Mouse (Mus musculus): ENCODE results near the gene Cyp4v3.
A peak's percentile ranks its signal among the peaks of the same experiment; 100 is the strongest.
"Not testable (repeated sequence)": the region's sequence is repeated elsewhere in the genome, so short reads cannot be mapped to it uniquely, and the experiment has no call there.

The Cyp4v3 gene

DNA sequence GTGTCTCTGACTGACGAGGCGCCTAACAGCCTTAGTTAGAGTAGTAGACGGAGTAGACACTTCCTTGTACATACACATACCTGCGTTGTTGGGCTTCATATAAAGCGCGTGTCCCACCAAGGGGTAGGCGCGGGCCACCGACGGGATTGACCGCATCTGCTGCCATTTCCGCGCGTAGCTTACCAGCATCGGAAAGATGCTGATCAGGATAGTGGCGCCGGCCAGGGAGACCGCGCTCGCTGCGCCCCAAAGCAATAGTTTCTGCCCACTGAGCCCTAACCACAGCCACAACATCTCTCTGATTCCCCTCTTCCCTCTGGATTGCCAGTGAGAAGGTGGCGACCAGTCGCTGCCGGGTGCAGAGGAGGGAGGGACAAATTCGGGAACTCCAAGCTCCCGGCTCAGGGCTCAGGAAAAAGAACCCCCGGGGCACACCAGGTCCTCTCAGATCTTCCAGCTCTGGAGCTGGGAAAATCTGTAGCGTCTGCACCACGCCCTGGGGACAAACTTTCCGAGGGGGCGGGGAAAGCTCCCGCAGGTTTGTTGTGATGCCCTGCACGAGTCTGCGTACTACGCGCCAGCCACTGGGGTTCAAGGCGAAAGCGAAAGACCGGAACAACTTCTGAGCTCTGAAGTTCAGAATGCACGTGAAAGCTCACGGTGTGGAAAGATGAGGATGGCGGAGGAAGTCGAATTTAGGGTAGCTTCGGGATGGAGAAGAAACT lies at the start of gene Cyp4v3:
Gene Cyp4v3, minus strand, starts transcription at position 532 of the 725 bp plus-strand sequence.
- DNase-seq (ENCODE audit: low read depth, low spot score): no peak

DNA sequence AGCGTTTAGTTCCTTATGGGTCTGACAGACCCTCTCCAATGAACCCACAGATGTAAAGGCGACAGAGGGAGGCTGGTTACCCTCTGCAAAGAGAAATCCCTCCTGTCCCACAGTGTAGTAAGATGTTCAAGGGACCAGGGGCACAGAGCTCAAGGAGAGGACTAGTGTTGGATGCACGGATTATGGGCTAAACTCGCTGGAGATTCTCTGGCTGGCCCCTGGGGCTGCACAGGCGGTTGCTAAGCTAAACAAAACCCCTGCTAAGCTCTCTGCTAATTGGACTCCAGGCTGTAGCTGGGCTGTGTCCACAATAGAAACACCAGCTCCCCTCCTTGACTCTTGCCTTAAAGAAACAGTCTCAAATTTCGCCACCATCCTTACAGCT lies 48.9 kb upstream of the Cyp4v3 start, which contains the start of gene Fam149a:
Gene Fam149a, minus strand, starts transcription at position 329 of the 385 bp plus-strand sequence.
- no peak for DNase-seq (ENCODE audit: low read depth, low spot score)

DNA sequence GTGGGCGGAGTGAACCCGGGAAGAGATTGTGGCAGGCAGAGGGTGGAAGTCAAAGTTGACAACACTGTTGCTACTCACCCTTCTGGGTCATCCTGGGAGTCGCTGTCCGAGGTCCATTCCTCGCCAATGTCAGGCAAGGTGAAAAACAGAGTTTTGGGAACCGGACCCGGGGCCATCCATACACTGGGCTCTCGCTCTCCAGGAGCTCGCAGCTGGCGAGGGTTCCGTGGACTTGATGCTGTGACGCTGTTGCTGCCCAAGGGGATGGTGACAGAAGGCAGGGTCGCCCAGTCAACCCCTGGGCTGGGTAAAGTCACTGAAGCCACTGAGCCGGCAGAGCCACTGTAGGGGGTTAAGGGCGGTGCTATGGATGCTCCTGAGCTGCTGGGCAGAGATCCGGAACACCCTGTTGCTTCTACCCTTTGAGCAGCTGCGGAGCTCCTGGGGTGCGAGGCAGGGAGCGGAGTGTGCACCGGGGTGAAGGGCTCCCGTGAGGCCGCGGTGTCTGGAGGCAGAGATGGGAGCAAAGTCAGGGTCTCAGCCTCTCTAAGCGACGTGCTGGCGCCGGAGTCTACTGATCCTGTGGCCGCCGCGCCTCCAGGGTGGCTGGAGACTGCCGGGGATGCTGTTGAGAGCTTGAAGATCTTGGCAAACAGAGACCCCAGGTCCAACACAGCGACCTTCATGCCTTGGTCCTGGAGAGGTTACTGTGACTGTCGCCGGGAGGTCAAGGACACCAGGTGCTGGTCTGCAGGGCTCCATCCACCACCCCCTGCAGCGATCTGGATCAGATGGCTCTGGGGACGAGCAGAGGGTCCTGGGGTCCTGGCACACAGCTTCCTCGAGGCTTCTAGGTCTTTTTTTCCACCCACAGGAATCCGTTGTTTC lies 48.3 kb upstream of the Cyp4v3 start:
- no peak for DNase-seq (ENCODE audit: low read depth, low spot score)

DNA sequence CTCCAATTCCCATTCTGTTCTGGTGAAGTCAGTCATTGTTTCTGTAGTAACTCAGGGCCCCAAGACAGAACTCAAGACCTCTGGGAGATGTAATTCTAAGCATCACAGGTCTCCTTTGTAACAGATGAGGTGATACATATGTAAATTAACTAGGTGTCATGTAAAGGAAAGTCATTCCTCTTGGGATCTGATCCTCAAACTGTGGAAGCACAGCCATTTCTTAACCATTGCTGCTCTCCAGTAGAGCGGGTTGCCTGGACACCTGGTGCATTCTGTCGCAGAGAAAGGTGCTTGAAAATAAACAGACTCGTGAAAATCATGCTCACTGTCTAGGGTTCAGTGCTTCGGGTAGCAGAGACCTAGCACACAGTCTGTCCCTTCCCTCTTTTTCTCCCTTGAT lies 47.6 kb upstream of the Cyp4v3 start:
- DNase-seq (ENCODE audit: low read depth, low spot score): no peak

DNA sequence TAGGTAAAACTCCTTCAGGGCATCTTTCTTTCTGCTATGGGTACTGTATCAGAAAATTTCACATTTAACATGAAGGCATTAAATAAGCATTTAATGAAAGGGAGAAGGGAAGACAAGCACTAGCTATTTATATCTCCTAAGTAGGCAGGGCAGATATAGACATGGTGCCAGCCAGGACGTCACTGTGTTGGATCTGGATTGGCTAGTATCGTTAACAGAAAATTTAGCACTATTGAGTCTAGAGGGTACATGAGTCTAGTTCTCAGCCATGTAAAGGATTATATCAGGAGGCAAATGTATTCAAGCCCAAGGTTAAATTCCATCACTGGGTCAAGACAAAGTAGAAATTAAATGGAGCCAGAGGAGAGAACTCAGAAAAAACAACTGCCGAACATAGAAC lies 41.1 kb upstream of the Cyp4v3 start:
- DNase-seq (ENCODE audit: low read depth, low spot score): no peak

DNA sequence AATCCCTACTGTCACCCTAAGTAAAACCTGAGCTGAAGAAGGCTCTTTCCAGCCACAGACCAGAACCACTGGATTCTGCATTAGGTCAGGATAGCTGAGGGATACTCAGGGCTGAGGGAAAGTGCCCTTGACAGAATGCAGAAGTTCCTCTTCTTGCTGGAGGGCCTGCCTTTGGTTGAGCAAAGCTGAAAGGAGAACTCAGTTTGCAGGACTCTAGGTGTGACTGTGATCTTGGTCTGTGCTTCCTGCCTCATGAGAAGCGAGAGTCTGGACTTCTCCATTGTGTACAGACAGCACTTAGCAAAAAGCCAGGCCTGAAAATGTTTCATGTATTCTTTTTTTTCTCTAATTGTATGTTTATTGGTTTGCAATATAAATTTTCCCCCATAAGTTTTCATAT lies 34.1 kb upstream of the Cyp4v3 start:
- DNase-seq (ENCODE audit: low read depth, low spot score): no peak

DNA sequence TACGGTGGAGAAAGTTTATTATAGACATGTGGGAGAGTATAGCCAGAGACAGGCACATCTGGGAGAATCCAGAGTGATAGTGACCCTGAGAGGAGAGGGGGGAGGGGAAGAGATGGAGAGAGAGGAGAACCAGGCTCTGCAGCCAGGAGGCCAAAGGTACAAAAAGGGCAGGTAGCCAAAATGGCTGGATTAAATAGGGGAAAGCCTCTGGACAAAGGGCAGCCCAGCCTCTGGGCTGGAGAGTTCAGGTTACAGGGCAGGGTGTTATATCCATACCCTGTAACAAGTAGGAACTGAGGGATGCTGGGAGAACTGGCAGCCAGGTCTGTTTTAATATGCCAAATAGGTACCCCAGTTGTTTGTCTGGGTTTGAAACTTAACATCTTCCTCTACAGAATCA lies 30.2 kb upstream of the Cyp4v3 start:
- no peak for DNase-seq (ENCODE audit: low read depth, low spot score)

DNA sequence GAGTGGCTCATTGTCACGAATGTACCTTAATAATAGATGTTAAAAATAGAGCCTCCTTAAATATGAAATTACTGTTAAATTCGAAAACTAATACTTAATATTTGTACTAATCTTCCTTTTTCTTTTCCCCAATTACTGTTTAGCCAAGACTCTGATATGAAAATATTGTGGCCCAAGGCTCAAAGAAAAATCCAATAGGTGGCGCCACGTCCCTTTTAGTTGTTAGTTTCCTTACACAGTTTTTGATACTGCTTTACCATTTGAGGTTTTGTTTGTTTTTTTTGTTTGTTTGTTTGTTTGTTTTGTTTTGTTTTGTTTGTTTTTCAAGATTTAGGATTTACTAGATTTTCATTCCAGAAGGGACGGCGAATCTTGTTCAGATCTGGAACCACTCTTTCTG lies 29.3 kb upstream of the Cyp4v3 start:
- no peak for DNase-seq (ENCODE audit: low read depth, low spot score)

DNA sequence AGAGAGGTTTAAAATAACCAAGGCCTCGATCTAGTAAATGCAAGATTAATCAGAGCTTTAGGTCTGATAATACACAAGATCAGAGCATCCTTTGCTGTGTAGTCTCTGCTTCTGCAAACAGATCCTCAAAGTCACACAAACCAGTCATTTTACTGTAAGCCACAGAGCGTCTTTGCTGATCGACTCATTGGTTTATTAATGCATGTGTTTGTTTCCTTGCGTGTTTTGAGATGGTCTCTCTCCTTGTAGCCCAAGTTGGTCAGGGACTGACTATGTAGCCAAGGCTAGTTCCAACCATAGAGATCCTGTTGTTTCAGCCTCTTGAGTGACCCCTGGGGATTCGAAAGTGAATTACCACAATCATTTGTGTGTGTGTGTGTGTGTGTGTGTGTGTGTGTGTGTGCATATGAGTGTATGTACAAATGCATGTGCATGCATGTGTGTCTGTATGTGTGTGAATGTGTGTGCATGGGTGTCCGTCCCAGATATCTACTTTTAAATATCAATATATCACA lies 26.1 kb upstream of the Cyp4v3 start:
- no peak for DNase-seq (ENCODE audit: low read depth, low spot score)

DNA sequence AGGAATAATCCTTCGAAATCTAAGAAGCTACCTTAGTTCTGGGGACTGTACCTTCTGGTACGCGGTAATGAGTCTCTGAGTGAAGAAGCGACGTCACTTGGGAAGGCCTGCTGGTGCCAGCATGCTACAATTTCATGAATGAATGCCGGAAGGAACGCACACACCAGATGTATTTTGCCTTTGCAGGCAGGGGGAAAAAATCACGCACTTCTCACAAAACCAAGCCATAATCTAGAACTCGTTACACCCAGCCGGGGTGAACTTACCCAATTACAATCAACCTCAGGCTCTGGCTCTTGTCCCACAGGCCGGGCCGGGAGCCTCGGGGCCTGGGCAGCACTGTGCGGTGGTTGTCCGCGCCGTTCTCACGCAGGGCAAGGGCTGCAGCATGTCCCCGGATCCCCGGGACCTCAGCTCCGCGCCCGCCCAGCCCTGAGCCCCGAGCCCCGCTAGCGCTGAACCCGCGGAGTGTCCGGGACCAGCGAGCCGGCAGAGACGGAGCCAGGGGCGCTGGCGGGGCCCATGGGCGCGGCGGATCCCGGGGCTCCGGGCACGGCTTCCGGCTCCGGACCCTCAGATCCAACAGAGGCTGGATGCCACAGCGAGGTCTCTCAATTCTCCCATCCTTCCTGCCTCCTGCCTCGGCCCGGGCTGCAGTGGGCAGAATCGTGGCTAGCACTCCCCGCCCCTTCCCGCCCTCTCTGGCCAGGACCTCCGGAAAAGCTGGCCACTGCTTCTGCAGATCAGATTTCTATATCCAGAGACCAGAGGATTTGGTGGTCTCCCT lies 25.3 kb upstream of the Cyp4v3 start:
- DNase-seq (ENCODE audit: low read depth, low spot score): no peak

DNA sequence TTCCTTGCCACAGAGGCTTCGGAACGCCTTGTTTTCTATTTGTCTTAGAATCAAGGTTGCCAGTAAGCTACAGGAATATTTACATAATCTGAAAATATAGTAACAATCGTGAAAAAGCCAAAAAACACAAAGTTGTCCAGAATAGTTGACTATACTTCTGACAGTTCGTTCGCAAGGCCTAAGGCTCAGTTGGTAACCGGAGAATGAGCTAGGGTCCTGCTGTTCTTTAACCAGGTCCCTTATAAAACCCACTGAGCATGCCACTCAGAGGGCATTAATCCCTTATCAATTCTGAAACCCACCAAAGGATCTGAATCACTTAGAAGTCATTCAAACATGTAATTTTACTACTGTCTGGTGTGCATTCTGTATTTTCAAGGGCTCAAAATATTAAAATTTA lies 22.8 kb upstream of the Cyp4v3 start:
- no peak for DNase-seq (ENCODE audit: low read depth, low spot score)

DNA sequence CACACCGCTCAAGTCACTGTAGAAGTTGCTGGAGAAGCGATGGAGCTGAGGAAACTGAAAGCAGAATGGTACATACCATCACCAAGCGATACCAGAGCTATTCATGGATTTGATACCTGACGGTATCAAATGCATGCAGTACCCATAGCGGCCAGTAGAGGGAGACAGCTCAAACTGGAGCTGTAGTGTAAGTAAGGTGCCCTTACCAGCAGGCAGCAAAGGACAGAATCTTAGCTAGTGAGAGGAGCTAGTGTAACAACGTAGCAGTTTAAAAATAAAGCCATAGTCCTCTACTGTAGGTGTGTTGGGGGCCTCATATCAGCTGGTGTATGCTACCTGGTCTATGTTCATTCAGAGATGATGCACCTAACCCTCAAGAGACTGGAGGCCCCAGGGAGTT lies 12.0 kb upstream of the Cyp4v3 start:
- DNase-seq (ENCODE audit: low read depth, low spot score): peak; percentile 28

DNA sequence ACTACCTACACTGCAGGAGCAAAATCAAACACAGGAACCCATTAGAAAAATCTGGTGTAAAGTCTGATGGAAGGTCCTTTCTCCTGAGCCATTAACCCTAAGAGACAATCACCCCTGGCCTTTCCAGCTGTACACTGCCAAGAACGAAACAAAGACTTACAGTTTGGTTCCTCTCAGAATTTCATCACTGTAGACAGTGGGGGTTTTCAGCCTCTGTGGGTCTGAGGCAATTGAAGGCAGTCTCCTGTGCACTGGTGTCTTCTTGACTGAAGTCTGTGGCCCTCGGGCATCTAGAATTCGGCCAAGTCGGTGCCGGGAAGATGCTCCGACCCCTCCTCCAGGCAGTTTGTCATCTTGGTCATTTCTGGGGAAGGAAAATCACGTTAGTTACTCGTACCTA lies 11.3 kb upstream of the Cyp4v3 start:
- DNase-seq (ENCODE audit: low read depth, low spot score): no peak

DNA sequence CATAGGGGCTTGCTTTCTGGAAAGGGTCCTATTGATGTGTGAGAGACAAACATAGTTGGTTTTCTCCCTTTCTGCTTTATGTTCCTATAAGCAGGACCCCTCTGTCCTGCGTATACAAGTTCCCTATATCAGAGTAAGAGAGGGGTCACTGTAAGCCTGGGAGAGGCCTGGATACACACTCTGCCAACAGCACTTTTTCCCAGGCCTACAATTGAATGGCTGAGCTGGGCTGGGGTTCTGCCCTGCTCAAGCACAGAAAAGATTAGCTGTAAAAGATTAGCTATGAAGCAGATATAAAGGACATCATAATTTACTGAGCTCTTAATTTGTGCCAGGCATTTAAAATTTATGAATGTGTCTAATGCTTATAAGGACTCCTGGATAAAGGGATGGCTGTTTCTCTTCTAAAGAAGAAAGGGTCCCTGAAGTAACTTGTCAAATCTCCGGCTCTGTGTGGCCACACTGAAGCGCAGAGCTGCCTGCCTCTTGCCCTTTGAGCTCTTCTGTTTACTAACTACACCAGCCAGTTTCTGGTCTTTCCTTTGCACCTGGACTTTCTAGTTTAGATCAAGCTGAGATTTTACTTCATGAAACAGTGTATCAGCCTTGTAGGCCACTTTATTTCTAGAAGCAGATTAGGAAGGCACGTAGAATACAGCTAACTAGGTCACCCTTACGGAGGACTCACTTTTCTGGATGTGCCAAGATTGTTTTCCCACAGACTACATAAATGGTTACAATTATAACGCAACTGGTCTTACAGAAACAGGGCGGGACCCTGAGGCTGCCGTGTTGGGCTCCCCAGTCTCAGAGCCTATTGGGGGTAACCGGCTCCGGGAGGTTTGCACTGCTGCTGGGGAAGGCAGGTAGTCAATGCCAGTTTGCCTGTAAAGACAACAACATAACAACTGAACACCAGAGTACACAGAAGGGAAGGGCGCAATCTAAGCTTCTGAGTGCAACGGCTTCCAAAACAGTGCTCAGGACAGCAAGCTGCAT lies 8.9 kb upstream of the Cyp4v3 start:
- no peak for DNase-seq (ENCODE audit: low read depth, low spot score)

DNA sequence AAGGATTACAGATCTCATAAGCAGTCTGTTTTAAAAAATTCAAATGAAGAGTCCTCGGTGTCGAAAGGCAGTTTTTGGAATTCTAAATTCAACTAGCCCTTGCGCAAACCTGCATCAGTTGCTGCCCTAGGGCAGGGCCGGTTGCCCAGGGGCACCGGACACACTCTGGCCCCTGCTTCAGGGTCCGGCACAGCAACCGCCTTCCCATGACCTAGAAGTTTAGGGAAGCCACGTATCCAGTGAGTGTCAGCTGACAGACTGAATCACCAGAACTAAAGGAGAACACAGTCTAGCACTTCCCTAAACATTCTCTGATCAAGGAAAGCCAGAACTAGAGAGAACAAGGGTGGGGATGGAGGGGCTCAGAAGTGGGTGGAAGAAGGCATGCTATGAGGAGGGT lies 477 bp upstream of the Cyp4v3 start:
- DNase-seq (ENCODE audit: low read depth, low spot score): no peak

DNA sequence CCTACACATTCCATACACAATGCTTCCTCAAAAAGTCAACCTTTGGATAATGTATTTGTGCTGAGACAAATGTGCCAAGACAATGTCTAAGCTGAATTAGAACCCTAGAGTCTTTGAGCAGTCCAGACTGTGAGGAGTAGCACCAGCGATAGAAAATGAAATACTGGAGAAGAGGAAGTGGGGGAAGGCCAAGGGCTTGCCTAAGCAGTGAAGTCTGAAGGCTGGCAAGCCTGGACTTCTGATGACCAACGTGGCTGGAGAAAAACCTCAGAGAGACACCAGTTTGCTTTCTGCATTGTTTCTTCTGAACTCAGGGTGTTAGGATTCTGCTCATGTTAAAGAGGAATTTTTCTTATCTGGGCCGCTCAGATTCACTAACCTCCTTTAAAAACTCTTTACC lies 2.2 kb downstream of the Cyp4v3 start:
- DNase-seq (ENCODE audit: low read depth, low spot score): no peak

DNA sequence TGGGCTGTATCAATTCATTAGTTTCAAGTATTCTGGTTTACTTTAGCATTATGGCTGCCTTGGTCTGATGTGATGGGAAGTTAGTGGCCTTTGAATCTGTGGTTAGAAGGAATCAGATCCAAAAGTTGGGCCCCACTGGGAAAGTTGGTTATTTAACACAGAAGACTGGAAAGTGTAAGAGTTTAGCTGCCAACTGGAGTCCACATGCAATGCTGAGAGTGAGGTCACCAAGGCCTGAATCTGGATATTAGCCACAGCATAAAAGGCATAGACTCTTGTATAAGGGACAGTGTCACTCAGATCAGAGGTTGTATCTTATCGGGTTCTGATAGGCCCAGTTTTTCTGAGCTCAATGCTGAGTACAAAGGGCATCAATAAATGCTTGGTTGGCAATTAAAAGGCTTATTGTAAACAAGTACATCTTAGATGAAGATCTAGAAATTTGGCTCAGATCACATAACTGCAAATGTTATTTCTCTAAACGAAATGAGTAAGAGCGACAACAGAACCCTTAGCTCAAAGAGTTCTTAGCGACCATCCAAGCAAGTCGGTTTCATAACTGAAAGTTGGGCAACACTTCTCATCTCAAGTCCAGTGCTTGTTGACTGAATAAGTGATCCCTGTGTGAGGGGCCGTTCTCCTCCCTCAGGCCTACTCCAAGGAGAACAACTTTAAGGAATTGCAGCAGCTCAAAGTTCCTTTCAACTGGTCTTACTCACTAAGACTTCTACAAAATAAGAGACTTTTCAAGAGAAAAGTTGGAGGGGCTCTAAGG lies 3.6 kb downstream of the Cyp4v3 start:
- no peak for DNase-seq (ENCODE audit: low read depth, low spot score)

DNA sequence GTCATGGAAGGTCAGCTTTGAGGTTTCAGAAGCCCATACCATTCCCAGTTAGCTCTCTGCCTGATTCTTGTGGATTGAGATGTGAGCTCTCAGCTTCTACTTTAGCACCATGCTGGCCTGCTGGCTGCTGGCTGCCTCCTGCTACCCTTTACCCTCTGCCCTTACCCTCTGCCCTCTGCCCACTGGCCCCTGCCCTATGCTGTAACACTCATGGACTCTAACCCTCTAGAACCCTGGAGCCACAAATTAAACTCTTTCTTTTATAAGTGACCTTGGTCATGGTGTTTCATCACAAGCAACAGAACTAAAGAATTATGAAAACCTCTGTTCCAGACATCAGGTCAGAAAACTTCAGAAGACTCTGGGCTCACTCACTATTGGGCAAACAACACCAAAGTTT lies 5.9 kb downstream of the Cyp4v3 start:
- not testable (repeated sequence) for DNase-seq (ENCODE audit: low read depth, low spot score)

DNA sequence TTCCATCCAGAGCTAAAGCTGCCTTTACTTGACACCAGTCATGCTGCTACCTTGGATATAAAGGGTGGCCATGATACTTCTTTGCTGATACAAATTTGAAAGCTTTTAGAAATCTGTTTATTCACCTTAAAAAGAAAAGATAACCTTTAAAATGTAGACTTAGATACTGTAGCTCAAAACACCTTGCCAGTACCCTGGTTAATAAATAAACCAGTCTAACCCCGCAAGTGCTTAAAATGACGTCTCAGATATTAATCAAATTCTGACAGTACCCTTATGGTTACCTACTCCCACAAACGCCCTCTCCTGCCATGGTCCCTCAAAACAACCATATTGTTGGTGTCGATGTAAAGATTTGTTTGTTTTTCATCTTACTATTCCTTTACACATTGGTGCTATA lies 8.9 kb downstream of the Cyp4v3 start:
- DNase-seq (ENCODE audit: low read depth, low spot score): no peak

DNA sequence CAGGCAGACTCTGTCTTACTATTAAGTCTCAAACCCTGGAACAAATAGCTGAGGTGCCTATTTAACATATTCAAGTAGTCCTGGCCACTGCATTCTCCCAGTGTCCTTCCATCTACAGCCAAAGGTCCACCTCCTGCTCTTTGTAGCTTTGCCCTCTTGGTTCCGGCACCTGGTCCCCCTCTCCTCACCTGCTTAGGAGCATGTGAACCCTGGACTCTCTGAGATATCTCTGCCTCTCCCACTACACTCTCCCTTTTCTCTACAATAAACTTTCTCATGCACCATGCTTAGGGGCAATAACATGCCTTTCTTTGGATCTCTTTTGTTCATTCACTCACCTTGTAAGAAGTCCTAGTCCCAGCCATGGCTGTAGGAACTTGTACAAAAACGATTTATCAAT lies 11.7 kb downstream of the Cyp4v3 start:
- no peak for DNase-seq (ENCODE audit: low read depth, low spot score)
